Mouse (Mus musculus): ENCODE measurements around the gene Pou3f1.
A peak's percentile ranks its signal among the peaks of the same experiment; 100 is the strongest.

Gene Pou3f1

GRCm38 (mm10) chr4:124658412-124658851, 1.8 kb downstream of the Pou3f1 start:
- peak; percentile 12 for DNase-seq

GRCm38 (mm10) chr4:124659251-124660217, 2.9 kb downstream of the Pou3f1 start:
- no peak for DNase-seq

- DNase-seq: no peak
These were observed 4.0 kb downstream of the Pou3f1 start for GRCm38 (mm10) chr4:124660603-124661002.

GRCm38 (mm10) chr4:124663034-124663433, 6.4 kb downstream of the Pou3f1 start:
- no peak for DNase-seq

GRCm38 (mm10) chr4:124664185-124664584, 7.6 kb downstream of the Pou3f1 start:
- no peak for DNase-seq

GRCm38 (mm10) chr4:124664604-124665003, 8.0 kb downstream of the Pou3f1 start:
- DNase-seq: no peak

- no peak for DNase-seq
These were observed 10.9 kb downstream of the Pou3f1 start for GRCm38 (mm10) chr4:124667476-124668033.

GRCm38 (mm10) chr4:124668078-124668477, 11.5 kb downstream of the Pou3f1 start:
- no peak for DNase-seq

GRCm38 (mm10) chr4:124670232-124670631, 13.6 kb downstream of the Pou3f1 start:
- DNase-seq: peak; percentile 9

GRCm38 (mm10) chr4:124671583-124671982, 15.0 kb downstream of the Pou3f1 start:
- DNase-seq: no peak

GRCm38 (mm10) chr4:124672347-124673320, 16.0 kb downstream of the Pou3f1 start:
- peak; percentile 54 for DNase-seq

GRCm38 (mm10) chr4:124674334-124675032, 17.9 kb downstream of the Pou3f1 start:
- DNase-seq: no peak

- DNase-seq: peak; percentile 62
These were observed 18.4 kb downstream of the Pou3f1 start for GRCm38 (mm10) chr4:124675037-124675436.

- DNase-seq: no peak
These were observed 19.4 kb downstream of the Pou3f1 start for GRCm38 (mm10) chr4:124675958-124676357.

- DNase-seq: no peak
These were observed 25.7 kb downstream of the Pou3f1 start for GRCm38 (mm10) chr4:124682270-124682669.

- no peak for DNase-seq
These were observed 26.9 kb downstream of the Pou3f1 start for GRCm38 (mm10) chr4:124683474-124683873.

GRCm38 (mm10) chr4:124685004-124685403, 28.4 kb downstream of the Pou3f1 start:
- DNase-seq: no peak

GRCm38 (mm10) chr4:124685453-124685852, 28.8 kb downstream of the Pou3f1 start:
- DNase-seq: no peak

- no peak for DNase-seq
These were observed 29.3 kb downstream of the Pou3f1 start for GRCm38 (mm10) chr4:124685897-124686402.

- no peak for DNase-seq
These were observed 34.8 kb downstream of the Pou3f1 start for GRCm38 (mm10) chr4:124691455-124691854.

GRCm38 (mm10) chr4:124692416-124692861, 35.8 kb downstream of the Pou3f1 start:
- no peak for DNase-seq

Data from cerebellum, adult 11 months (tissue).